In genomic region chr19:11611541-11611945, GRCm38 (mm10) we compare ENCODE assay signal across 8 mouse cellular contexts. TPM values are rescaled to one million over a fixed set of nuclear protein-coding genes. Genes with fewer than 3 reads are reported as not detected.
DNase-seq lines count a peak whose midpoint lies in the region; ATAC-seq and TF ChIP-seq lines count a peak whose summit lies in the region.

No protein-coding gene starts in this region.

- H3K4me2 ChIP-seq in kidney, embryonic 14.5 days (replicated peaks; ENCODE audit: low read depth, low read length): no peak overlapping the region
- H3K4me2 ChIP-seq in liver, embryonic 12.5 days: no peak overlapping the region

- WGBS in kidney, embryonic 14.5 days: 24% methylated on average over 6 of the region's 6 CpGs
- WGBS in liver, embryonic 12.5 days (ENCODE audit: insufficient replicate concordance): 9% methylated on average over 6 of the region's 6 CpGs

- peak; percentile 40; the same call in 1 of the 2 replicates for TF ChIP-seq CTCF in embryonic fibroblast, embryonic 13.5 days (IDR thresholded peaks at IDR 0.05; ENCODE audit: borderline replicate concordance, insufficient read depth, low read length)

- peak overlapping the region; percentile 68 for H3K27ac ChIP-seq in embryonic fibroblast, embryonic 13.5 days (ENCODE audit: insufficient read depth, low read length)
- H3K27ac ChIP-seq in kidney, embryonic 14.5 days (ENCODE audit: low read depth, low read length): no peak overlapping the region
- no peak overlapping the region for H3K27ac ChIP-seq in liver, embryonic 12.5 days

- peaks cover 4% of the 10 kb centered on the region for H3K4me1 ChIP-seq in embryonic fibroblast, embryonic 13.5 days (ENCODE audit: control insufficient read depth, insufficient read depth, low read length)
- no peaks in the 10 kb centered on the region for H3K4me1 ChIP-seq in kidney, embryonic 14.5 days (ENCODE audit: control insufficient read depth, insufficient read depth, low read length)
- H3K4me1 ChIP-seq in liver, embryonic 12.5 days: peaks cover 29% of the 10 kb centered on the region

- peak; percentile 86 for ATAC-seq in kidney, embryonic 14.5 days (ENCODE audit: low FRiP score, low TSS enrichment)
- ATAC-seq in liver, embryonic 12.5 days: peak; percentile 52; the same call in 1 of the 2 replicates
- peak; percentile 70 for ATAC-seq in monocyte, adult 5-6 weeks (replicated peaks; ENCODE audit: insufficient number of reproducible peaks, low FRiP score, low TSS enrichment, poor library complexity, severe bottlenecking)

- no peaks in the 10 kb centered on the region for H3K9me3 ChIP-seq in kidney, embryonic 14.5 days (ENCODE audit: control insufficient read depth, low read length)
- no peaks in the 10 kb centered on the region for H3K9me3 ChIP-seq in liver, embryonic 12.5 days (replicated peaks)

- H3K36me3 ChIP-seq in kidney, embryonic 14.5 days (ENCODE audit: control insufficient read depth, insufficient read depth, low read length): no peaks in the 10 kb centered on the region
- no peaks in the 10 kb centered on the region for H3K36me3 ChIP-seq in liver, embryonic 12.5 days

- TF ChIP-seq POLR2A in embryonic fibroblast, embryonic 13.5 days (IDR thresholded peaks at IDR 0.05; ENCODE audit: low read depth, low read length): no peak

- no peak overlapping the region for H3K9ac ChIP-seq in kidney, embryonic 14.5 days (ENCODE audit: low read depth, low read length)
- H3K9ac ChIP-seq in liver, embryonic 12.5 days: no peak overlapping the region

- H3K4me3 ChIP-seq in embryonic fibroblast, embryonic 13.5 days (ENCODE audit: insufficient read depth, low read length): no peak overlapping the region
- no peak overlapping the region for H3K4me3 ChIP-seq in kidney, embryonic 14.5 days (ENCODE audit: low read length)
- H3K4me3 ChIP-seq in liver, embryonic 12.5 days: no peak overlapping the region

- no peaks in the 10 kb centered on the region for H3K27me3 ChIP-seq in kidney, embryonic 14.5 days (ENCODE audit: control insufficient read depth, insufficient read depth, low read length)
- H3K27me3 ChIP-seq in liver, embryonic 12.5 days (replicated peaks): no peaks in the 10 kb centered on the region

- DNase-seq in spleen, postnatal 36 days (ENCODE audit: low spot score in 2 of 2): peak; percentile 17 to 50
- no peak for DNase-seq in spleen, postnatal 10 days (ENCODE audit: low spot score in 2 of 2)
- DNase-seq in WW6 (ENCODE audit: low read depth, low spot score): peak; percentile 26
- no peak for DNase-seq in gastrocnemius, postnatal 10 days

RNA-seq across cellular contexts. Expression of gene Ms4a6d, which starts 6.9 kb away (rescaled TPM):
- 0.67 and 2.2 TPM in 2 replicates for polyA plus RNA-seq in embryonic fibroblast, embryonic 13.5 days (2011; ENCODE audit: insufficient read length, low read depth, missing spikeins)
- 2.6 and 2.9 TPM in 2 replicates for polyA plus RNA-seq in kidney, embryonic 14.5 days (2014; fragmentation: Nextera tagmentation; extraction: Ambion mirVana)
- polyA plus RNA-seq in liver, embryonic 12.5 days (2016; fragmentation: Nextera tagmentation; extraction: Ambion mirVana): 2.4 and 2.7 TPM in 2 replicates
- total RNA-seq in monocyte, adult 5-6 weeks (2017): 8.2 to 23.7 TPM (median 14.1 TPM) in 3 replicates
- total RNA-seq in gastrocnemius, postnatal 10 days (2021): 1 to 10 TPM; 2.2 to 2.7 TPM

RNA-seq across cellular contexts. Expression of gene Ms4a2, which starts 12.0 kb away (rescaled TPM):
- not detected in 2 replicates for polyA plus RNA-seq in embryonic fibroblast, embryonic 13.5 days (2011; ENCODE audit: insufficient read length, low read depth, missing spikeins)
- polyA plus RNA-seq in kidney, embryonic 14.5 days (2014; fragmentation: Nextera tagmentation; extraction: Ambion mirVana): 1.1 and 1.6 TPM in 2 replicates
- 0.20 and 0.52 TPM in 2 replicates for polyA plus RNA-seq in liver, embryonic 12.5 days (2016; fragmentation: Nextera tagmentation; extraction: Ambion mirVana)
- total RNA-seq in monocyte, adult 5-6 weeks (2017): 22.8 to 63.8 TPM (median 63.0 TPM) in 3 replicates
- total RNA-seq in gastrocnemius, postnatal 10 days (2021): under 1 TPM; 0.12 to 0.29 TPM

RNA-seq across cellular contexts. Expression of gene Ms4a3, which starts 29.1 kb away (rescaled TPM):
- not detected in 2 replicates for polyA plus RNA-seq in embryonic fibroblast, embryonic 13.5 days (2011; ENCODE audit: insufficient read length, low read depth, missing spikeins)
- polyA plus RNA-seq in kidney, embryonic 14.5 days (2014; fragmentation: Nextera tagmentation; extraction: Ambion mirVana): not detected in 2 replicates
- 4.5 and 6.4 TPM in 2 replicates for polyA plus RNA-seq in liver, embryonic 12.5 days (2016; fragmentation: Nextera tagmentation; extraction: Ambion mirVana)
- total RNA-seq in monocyte, adult 5-6 weeks (2017): 0.96 TPM in 1 of 3 replicates, not detected in the others
- under 1 TPM in 1 of 2 experiments, not detected in 1; 0.27 TPM for total RNA-seq in gastrocnemius, postnatal 10 days (2021)

RNA-seq across cellular contexts. Expression of gene Oosp2, which starts 48.8 kb away (rescaled TPM):
- not detected in 2 replicates for polyA plus RNA-seq in embryonic fibroblast, embryonic 13.5 days (2011; ENCODE audit: insufficient read length, low read depth, missing spikeins)
- not detected in 2 replicates for polyA plus RNA-seq in kidney, embryonic 14.5 days (2014; fragmentation: Nextera tagmentation; extraction: Ambion mirVana)
- 0.55 and 0.63 TPM in 2 replicates for polyA plus RNA-seq in liver, embryonic 12.5 days (2016; fragmentation: Nextera tagmentation; extraction: Ambion mirVana)
- not detected in 3 replicates for total RNA-seq in monocyte, adult 5-6 weeks (2017)
- not detected for total RNA-seq in gastrocnemius, postnatal 10 days (2021)

Comparison
In these comparisons a context has a peak if more than half of its experiments do, and no peak if none do; other contexts are left out.
1. DNase-seq: peak in spleen, postnatal 36 days (2 of 2) and WW6 (single experiment); none in spleen, postnatal 10 days (0 of 2) and gastrocnemius, postnatal 10 days (single experiment).
2. Peak in every context shown above with its lines, with median percentiles within 50 percentile points of each other: ATAC-seq.